Mouse (Mus musculus): ENCODE results near the gene Gpx4. TPM values are rescaled to one million over a fixed set of nuclear protein-coding genes. Genes with fewer than 3 reads are reported as not detected.

The Gpx4 gene
- polyA plus RNA-seq, 1 experiment = 964 TPM

- H3K4me3 ChIP-seq (replicated peaks; ENCODE audit: insufficient read depth, low read depth, low read length) = no peak overlapping the region
- TF ChIP-seq CTCF (IDR thresholded peaks at IDR 0.05; ENCODE audit: borderline replicate concordance, insufficient read depth, low read depth, low read length) (no peak), POLR2A (IDR thresholded peaks at IDR 0.05; ENCODE audit: borderline replicate concordance, insufficient read depth, low read length) (no peak)
- DNase-seq = no peak
- no peaks in the 10 kb centered on the region for H3K27me3 ChIP-seq (ENCODE audit: control insufficient read depth, insufficient read depth, low read length)
- H3K27ac ChIP-seq (ENCODE audit: insufficient read depth, low read length) = no peak overlapping the region
- peaks cover 47% of the 10 kb centered on the region for H3K4me1 ChIP-seq (ENCODE audit: control insufficient read depth, insufficient read depth, low read length)
- WGBS = 84% methylated on average over 20 of the region's 20 CpGs
Observed at GRCm38 (mm10) chr10:80072623-80073489, 25.9 kb downstream of the Gpx4 start.

DNA sequence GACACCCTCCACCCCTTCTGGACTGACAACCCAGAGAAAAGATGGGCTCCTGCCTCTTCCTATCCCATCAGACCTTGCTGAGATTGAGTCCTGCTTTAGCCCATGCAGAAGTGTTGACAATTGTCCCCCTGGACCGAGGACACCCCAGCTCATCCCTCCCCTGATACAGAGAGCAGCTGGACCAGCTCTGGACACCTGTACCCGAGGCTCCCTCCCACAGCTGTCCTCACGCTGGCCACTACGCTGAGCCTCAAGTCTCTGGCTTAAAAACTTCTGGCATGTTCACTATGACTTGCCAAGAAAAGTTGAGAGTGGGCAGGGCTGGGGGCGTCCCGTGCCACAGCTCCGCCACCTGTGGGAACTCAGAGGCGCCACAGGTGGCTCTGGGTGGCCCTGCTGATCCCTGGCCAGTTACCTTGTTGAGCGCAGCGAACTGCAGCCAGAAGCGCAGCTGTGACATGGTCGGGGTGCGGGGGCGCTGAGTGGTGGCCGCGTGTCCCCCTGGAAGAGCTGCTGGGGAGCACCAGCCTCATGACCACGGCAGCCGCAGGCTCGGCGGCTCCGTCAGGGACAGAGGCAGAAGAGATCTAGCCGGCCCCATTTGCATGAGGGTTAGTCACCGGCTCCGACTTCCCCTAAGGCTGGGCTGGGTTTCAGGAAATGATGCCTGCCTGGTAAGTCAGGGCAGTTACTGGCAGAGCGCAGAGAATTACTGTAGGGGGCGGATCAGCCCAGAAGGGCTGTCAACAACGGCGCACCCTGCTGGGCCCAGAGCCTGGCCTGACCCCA is 28.0 kb downstream of the Gpx4 start:
- peak overlapping the region; percentile 16 for H3K4me3 ChIP-seq (replicated peaks; ENCODE audit: insufficient read depth, low read depth, low read length)
- WGBS = 10% methylated on average over 28 of the region's 28 CpGs
- no peaks in the 10 kb centered on the region for H3K27me3 ChIP-seq (ENCODE audit: control insufficient read depth, insufficient read depth, low read length)
- peaks cover 37% of the 10 kb centered on the region for H3K4me1 ChIP-seq (ENCODE audit: control insufficient read depth, insufficient read depth, low read length)
- peak overlapping the region; percentile 41; the same call in 1 of the 2 replicates for H3K27ac ChIP-seq (ENCODE audit: insufficient read depth, low read length)
- DNase-seq = peak; percentile 55 to 70
- TF ChIP-seq POLR2A (IDR thresholded peaks at IDR 0.05; ENCODE audit: borderline replicate concordance, insufficient read depth, low read length) (no peak), CTCF (IDR thresholded peaks at IDR 0.05; ENCODE audit: borderline replicate concordance, insufficient read depth, low read depth, low read length) (no peak)

DNA sequence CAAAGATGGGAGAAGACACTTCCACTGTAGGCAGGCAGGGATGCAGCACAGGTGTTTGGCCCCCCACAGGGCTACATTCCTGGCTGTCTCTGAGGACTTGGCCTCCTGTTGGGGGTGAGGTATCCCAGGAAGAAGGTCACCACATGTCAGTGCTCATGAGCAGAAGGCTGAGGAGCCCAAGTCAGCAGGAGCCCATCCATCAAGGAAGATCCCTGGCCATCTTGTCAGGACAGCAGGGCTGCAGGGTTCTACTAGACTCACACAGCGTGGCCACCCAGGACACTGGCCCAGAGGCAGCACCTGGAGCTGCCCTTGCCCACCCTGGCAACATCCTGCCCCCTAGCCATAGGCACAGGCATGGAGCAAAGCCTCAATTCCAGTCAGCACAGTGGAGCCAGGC is 29.0 kb downstream of the Gpx4 start:
- H3K4me3 ChIP-seq (replicated peaks; ENCODE audit: insufficient read depth, low read depth, low read length) = no peak overlapping the region
- H3K27me3 ChIP-seq (ENCODE audit: control insufficient read depth, insufficient read depth, low read length) = no peaks in the 10 kb centered on the region
- no peak for TF ChIP-seq CTCF (IDR thresholded peaks at IDR 0.05; ENCODE audit: borderline replicate concordance, insufficient read depth, low read depth, low read length)
- H3K27ac ChIP-seq (ENCODE audit: insufficient read depth, low read length) = no peak overlapping the region
- WGBS = 55% methylated on average over 1 of the region's 1 CpGs
- no peak for DNase-seq
- H3K4me1 ChIP-seq (ENCODE audit: control insufficient read depth, insufficient read depth, low read length) = peaks cover 28% of the 10 kb centered on the region

DNA sequence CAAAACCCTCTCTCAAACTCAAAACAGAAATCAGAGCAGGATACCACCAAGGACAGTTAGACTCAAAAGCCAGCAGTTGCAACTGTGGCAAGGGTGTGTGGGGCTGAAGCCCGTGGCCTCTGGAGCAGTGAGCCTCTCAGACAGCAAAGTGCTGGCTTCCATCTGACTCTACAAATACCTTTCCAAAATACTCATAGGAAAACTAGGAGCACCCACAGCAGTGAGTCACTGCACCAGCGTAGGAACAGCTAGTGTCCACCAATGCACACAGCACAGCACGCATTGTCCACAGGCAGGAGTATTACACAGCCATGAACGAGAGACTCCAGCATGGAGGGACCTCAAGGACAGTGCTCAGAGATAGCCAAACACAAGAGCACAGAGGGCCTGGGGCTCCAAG is 29.4 kb downstream of the Gpx4 start:
- Histone ChIP-seq H3K4me3 (replicated peaks; ENCODE audit: insufficient read depth, low read depth, low read length) (no peak overlapping the region), H3K4me1 (ENCODE audit: control insufficient read depth, insufficient read depth, low read length) (peaks cover 23% of the 10 kb centered on the region), H3K27me3 (ENCODE audit: control insufficient read depth, insufficient read depth, low read length) (no peaks in the 10 kb centered on the region), H3K27ac (ENCODE audit: insufficient read depth, low read length) (no peak overlapping the region)
- TF ChIP-seq CTCF (IDR thresholded peaks at IDR 0.05; ENCODE audit: borderline replicate concordance, insufficient read depth, low read depth, low read length) = no peak
- TF ChIP-seq POLR2A (IDR thresholded peaks at IDR 0.05; ENCODE audit: borderline replicate concordance, insufficient read depth, low read length) = no peak
- DNase-seq = no peak
- WGBS = 97% methylated on average over 4 of the region's 4 CpGs

DNA sequence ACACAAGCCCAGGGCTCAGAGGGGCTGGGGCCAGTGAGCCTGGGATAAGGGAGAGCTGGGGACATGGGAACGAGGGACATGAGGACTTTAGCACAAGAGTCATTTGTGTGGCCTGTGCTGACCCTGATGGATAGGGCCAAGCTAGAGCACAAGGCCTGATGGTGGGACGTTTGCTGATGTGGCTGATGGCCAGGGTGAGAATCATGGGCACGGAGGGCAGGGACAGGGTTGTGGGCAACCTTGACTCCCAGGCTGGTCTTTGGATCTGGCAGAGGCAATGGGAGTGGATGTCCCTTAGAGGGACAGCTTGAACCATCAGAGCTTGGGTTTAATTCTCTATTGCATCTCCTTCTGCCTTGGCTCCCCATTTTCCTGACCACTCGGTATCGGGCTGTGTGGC is 30.3 kb downstream of the Gpx4 start:
- no peak for TF ChIP-seq CTCF (IDR thresholded peaks at IDR 0.05; ENCODE audit: borderline replicate concordance, insufficient read depth, low read depth, low read length)
- no peak for TF ChIP-seq POLR2A (IDR thresholded peaks at IDR 0.05; ENCODE audit: borderline replicate concordance, insufficient read depth, low read length)
- Histone ChIP-seq H3K27ac (ENCODE audit: insufficient read depth, low read length) (no peak overlapping the region), H3K27me3 (ENCODE audit: control insufficient read depth, insufficient read depth, low read length) (no peaks in the 10 kb centered on the region), H3K4me3 (replicated peaks; ENCODE audit: insufficient read depth, low read depth, low read length) (no peak overlapping the region), H3K4me1 (ENCODE audit: control insufficient read depth, insufficient read depth, low read length) (peaks cover 14% of the 10 kb centered on the region)
- no peak for DNase-seq
- WGBS = 92% methylated on average over 5 of the region's 5 CpGs

DNA sequence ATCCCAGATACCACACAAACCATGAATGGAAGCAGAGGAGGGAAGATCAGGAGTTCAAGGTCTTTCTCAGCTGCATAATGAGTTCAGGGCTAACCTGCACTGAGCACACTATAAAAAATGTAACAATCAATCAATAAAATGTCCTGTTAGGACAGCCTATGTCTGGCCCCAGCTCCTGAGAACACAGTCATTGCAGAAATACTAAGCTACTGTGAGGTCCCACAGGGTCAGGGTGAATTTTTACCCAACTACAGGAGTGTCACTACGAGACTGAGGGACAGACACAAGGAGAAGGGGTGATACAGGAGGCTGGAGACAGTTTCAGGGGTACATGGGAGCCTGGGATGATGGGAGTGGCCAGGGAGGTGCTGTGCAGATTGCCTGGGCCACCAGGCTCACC is 31.4 kb downstream of the Gpx4 start:
- WGBS = 96% methylated on average over 1 of the region's 1 CpGs
- Histone ChIP-seq H3K4me3 (replicated peaks; ENCODE audit: insufficient read depth, low read depth, low read length) (no peak overlapping the region), H3K27me3 (ENCODE audit: control insufficient read depth, insufficient read depth, low read length) (no peaks in the 10 kb centered on the region), H3K4me1 (ENCODE audit: control insufficient read depth, insufficient read depth, low read length) (peaks cover 12% of the 10 kb centered on the region), H3K27ac (ENCODE audit: insufficient read depth, low read length) (no peak overlapping the region)
- TF ChIP-seq CTCF (IDR thresholded peaks at IDR 0.05; ENCODE audit: borderline replicate concordance, insufficient read depth, low read depth, low read length) (no peak), POLR2A (IDR thresholded peaks at IDR 0.05; ENCODE audit: borderline replicate concordance, insufficient read depth, low read length) (no peak)
- DNase-seq = no peak

DNA sequence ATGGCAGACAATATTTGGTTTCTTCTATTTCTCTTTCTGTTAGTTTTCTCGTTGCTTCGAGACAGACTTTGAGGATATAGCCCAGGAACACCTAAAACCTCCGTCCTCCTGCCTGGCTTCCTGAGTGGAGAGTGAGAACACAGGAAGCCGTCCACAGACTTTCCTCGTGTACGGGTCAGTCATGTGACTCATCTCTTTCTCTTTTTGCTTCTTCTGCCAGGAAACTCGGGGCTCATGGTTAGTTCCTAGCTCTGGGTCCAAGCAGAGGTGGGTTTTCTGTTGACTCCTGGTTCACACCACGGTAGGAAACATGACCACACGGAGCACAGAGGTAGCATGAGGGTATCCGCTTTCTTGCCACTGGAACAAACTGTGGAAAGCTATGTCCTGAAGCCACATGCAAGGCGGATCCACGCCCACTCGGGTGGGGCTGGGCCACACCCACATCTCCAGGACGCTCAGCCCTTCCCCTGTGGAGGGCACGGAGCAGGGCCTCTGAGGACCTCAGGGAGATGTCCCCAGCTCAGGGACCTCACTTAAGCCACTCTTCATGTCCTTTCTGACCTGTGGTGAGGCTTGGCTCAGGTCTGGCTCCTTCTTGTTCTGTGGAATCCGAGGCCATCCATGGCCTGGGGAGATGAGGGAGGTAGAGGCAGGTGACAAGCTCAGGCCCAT is 33.6 kb downstream of the Gpx4 start:
- Histone ChIP-seq H3K4me3 (replicated peaks; ENCODE audit: insufficient read depth, low read depth, low read length) (no peak overlapping the region), H3K27me3 (ENCODE audit: control insufficient read depth, insufficient read depth, low read length) (no peaks in the 10 kb centered on the region), H3K4me1 (ENCODE audit: control insufficient read depth, insufficient read depth, low read length) (peaks cover 16% of the 10 kb centered on the region), H3K27ac (ENCODE audit: insufficient read depth, low read length) (no peak overlapping the region)
- 82% methylated on average over 16 of the region's 16 CpGs for WGBS
- TF ChIP-seq CTCF (IDR thresholded peaks at IDR 0.05; ENCODE audit: borderline replicate concordance, insufficient read depth, low read depth, low read length) = no peak
- no peak for TF ChIP-seq POLR2A (IDR thresholded peaks at IDR 0.05; ENCODE audit: borderline replicate concordance, insufficient read depth, low read length)
- DNase-seq = no peak

All from cerebellum, adult 2 months (tissue).